Mouse (Mus musculus): ENCODE results near the gene Camk1d. TPM values are rescaled to one million over a fixed set of nuclear protein-coding genes. Genes with fewer than 3 reads are reported as not detected.

Gene Camk1d
- 3.2 and 5.9 TPM in 2 replicates for polyA plus RNA-seq (2011; ENCODE audit: insufficient read depth, insufficient read length, low read depth, missing spikeins)

- Histone ChIP-seq H3K36me3 (ENCODE audit: control insufficient read depth, insufficient read depth, low read length, poor library complexity, severe bottlenecking) (no peaks in the 10 kb centered on the region), H3K4me1 (ENCODE audit: control insufficient read depth, insufficient read depth, low read length) (peaks cover 1% of the 10 kb centered on the region), H3K9me3 (replicated peaks; ENCODE audit: control insufficient read depth, insufficient read depth, low read length, poor library complexity, severe bottlenecking) (no peaks in the 10 kb centered on the region; the same call in 1 of the 2 replicates), H3K27ac (ENCODE audit: insufficient read depth, low read length) (peak within 1 kb of the TSS; percentile 85), H3K27me3 (ENCODE audit: control insufficient read depth, insufficient read depth, low read length, poor library complexity, severe bottlenecking) (no peaks in the 10 kb centered on the region), H3K4me3 (ENCODE audit: low read depth, low read length) (peak within 1 kb of the TSS; percentile 81), H3K9ac (ENCODE audit: low read depth, poor library complexity, severe bottlenecking) (peak within 1 kb of the TSS; percentile 73)
- TF ChIP-seq CTCF (IDR thresholded peaks at IDR 0.05; ENCODE audit: low read depth, low read length): no peak
- TF ChIP-seq EP300 (IDR thresholded peaks at IDR 0.05; ENCODE audit: insufficient read depth, low read depth, low read length): no peak
- no peak for TF ChIP-seq POLR2A (IDR thresholded peaks at IDR 0.05; ENCODE audit: insufficient read depth, low read length)
These were observed at the start of gene Camk1d for GRCm38 (mm10) chr2:5714211-5715053. Gene Camk1d (minus strand): TSS chr2:5714515.

GRCm38 (mm10) chr2:5762031-5762430 lies 47.7 kb upstream of the Camk1d start:
- no peak overlapping the region for H3K4me3 ChIP-seq (ENCODE audit: low read depth, low read length)
- H3K9me3 ChIP-seq (replicated peaks; ENCODE audit: control insufficient read depth, insufficient read depth, low read length, poor library complexity, severe bottlenecking): no peaks in the 10 kb centered on the region
- no peaks in the 10 kb centered on the region for H3K4me1 ChIP-seq (ENCODE audit: control insufficient read depth, insufficient read depth, low read length)
- TF ChIP-seq CTCF (IDR thresholded peaks at IDR 0.05; ENCODE audit: low read depth, low read length) (no peak), POLR2A (IDR thresholded peaks at IDR 0.05; ENCODE audit: insufficient read depth, low read length) (no peak), EP300 (IDR thresholded peaks at IDR 0.05; ENCODE audit: insufficient read depth, low read depth, low read length) (no peak)
- no peak overlapping the region for H3K27ac ChIP-seq (ENCODE audit: insufficient read depth, low read length)
- no peaks in the 10 kb centered on the region for H3K27me3 ChIP-seq (ENCODE audit: control insufficient read depth, insufficient read depth, low read length, poor library complexity, severe bottlenecking)
- H3K9ac ChIP-seq (ENCODE audit: low read depth, poor library complexity, severe bottlenecking): no peak overlapping the region
- H3K36me3 ChIP-seq (ENCODE audit: control insufficient read depth, insufficient read depth, low read length, poor library complexity, severe bottlenecking): no peaks in the 10 kb centered on the region

GRCm38 (mm10) chr2:5760479-5761008 lies 46.2 kb upstream of the Camk1d start:
- H3K36me3 ChIP-seq (ENCODE audit: control insufficient read depth, insufficient read depth, low read length, poor library complexity, severe bottlenecking): no peaks in the 10 kb centered on the region
- no peaks in the 10 kb centered on the region for H3K27me3 ChIP-seq (ENCODE audit: control insufficient read depth, insufficient read depth, low read length, poor library complexity, severe bottlenecking)
- no peak overlapping the region for H3K9ac ChIP-seq (ENCODE audit: low read depth, poor library complexity, severe bottlenecking)
- H3K27ac ChIP-seq (ENCODE audit: insufficient read depth, low read length): no peak overlapping the region
- no peaks in the 10 kb centered on the region for H3K4me1 ChIP-seq (ENCODE audit: control insufficient read depth, insufficient read depth, low read length)
- TF ChIP-seq EP300 (IDR thresholded peaks at IDR 0.05; ENCODE audit: insufficient read depth, low read depth, low read length) (no peak), CTCF (IDR thresholded peaks at IDR 0.05; ENCODE audit: low read depth, low read length) (no peak), POLR2A (IDR thresholded peaks at IDR 0.05; ENCODE audit: insufficient read depth, low read length) (no peak)
- H3K9me3 ChIP-seq (replicated peaks; ENCODE audit: control insufficient read depth, insufficient read depth, low read length, poor library complexity, severe bottlenecking): no peaks in the 10 kb centered on the region
- peak overlapping the region; percentile 29; the same call in 1 of the 2 replicates for H3K4me3 ChIP-seq (ENCODE audit: low read depth, low read length)

- no peaks in the 10 kb centered on the region for H3K4me1 ChIP-seq (ENCODE audit: control insufficient read depth, insufficient read depth, low read length)
- no peaks in the 10 kb centered on the region for H3K9me3 ChIP-seq (replicated peaks; ENCODE audit: control insufficient read depth, insufficient read depth, low read length, poor library complexity, severe bottlenecking)
- H3K4me3 ChIP-seq (ENCODE audit: low read depth, low read length): no peak overlapping the region
- no peak overlapping the region for H3K9ac ChIP-seq (ENCODE audit: low read depth, poor library complexity, severe bottlenecking)
- no peaks in the 10 kb centered on the region for H3K27me3 ChIP-seq (ENCODE audit: control insufficient read depth, insufficient read depth, low read length, poor library complexity, severe bottlenecking)
- no peak overlapping the region for H3K27ac ChIP-seq (ENCODE audit: insufficient read depth, low read length)
- H3K36me3 ChIP-seq (ENCODE audit: control insufficient read depth, insufficient read depth, low read length, poor library complexity, severe bottlenecking): no peaks in the 10 kb centered on the region
- TF ChIP-seq POLR2A (IDR thresholded peaks at IDR 0.05; ENCODE audit: insufficient read depth, low read length) (no peak), EP300 (IDR thresholded peaks at IDR 0.05; ENCODE audit: insufficient read depth, low read depth, low read length) (no peak), CTCF (IDR thresholded peaks at IDR 0.05; ENCODE audit: low read depth, low read length) (no peak)
These were observed 44.3 kb upstream of the Camk1d start for GRCm38 (mm10) chr2:5758569-5758968.

GRCm38 (mm10) chr2:5750872-5751271 lies 36.6 kb upstream of the Camk1d start:
- TF ChIP-seq POLR2A (IDR thresholded peaks at IDR 0.05; ENCODE audit: insufficient read depth, low read length) (no peak), EP300 (IDR thresholded peaks at IDR 0.05; ENCODE audit: insufficient read depth, low read depth, low read length) (no peak), CTCF (IDR thresholded peaks at IDR 0.05; ENCODE audit: low read depth, low read length) (no peak)
- H3K9ac ChIP-seq (ENCODE audit: low read depth, poor library complexity, severe bottlenecking): no peak overlapping the region
- no peaks in the 10 kb centered on the region for H3K27me3 ChIP-seq (ENCODE audit: control insufficient read depth, insufficient read depth, low read length, poor library complexity, severe bottlenecking)
- no peak overlapping the region for H3K27ac ChIP-seq (ENCODE audit: insufficient read depth, low read length)
- no peaks in the 10 kb centered on the region for H3K4me1 ChIP-seq (ENCODE audit: control insufficient read depth, insufficient read depth, low read length)
- no peaks in the 10 kb centered on the region for H3K9me3 ChIP-seq (replicated peaks; ENCODE audit: control insufficient read depth, insufficient read depth, low read length, poor library complexity, severe bottlenecking)
- no peak overlapping the region for H3K4me3 ChIP-seq (ENCODE audit: low read depth, low read length)
- no peaks in the 10 kb centered on the region for H3K36me3 ChIP-seq (ENCODE audit: control insufficient read depth, insufficient read depth, low read length, poor library complexity, severe bottlenecking)

GRCm38 (mm10) chr2:5749210-5749609 lies 34.9 kb upstream of the Camk1d start:
- H3K9ac ChIP-seq (ENCODE audit: low read depth, poor library complexity, severe bottlenecking): no peak overlapping the region
- H3K36me3 ChIP-seq (ENCODE audit: control insufficient read depth, insufficient read depth, low read length, poor library complexity, severe bottlenecking): no peaks in the 10 kb centered on the region
- H3K9me3 ChIP-seq (replicated peaks; ENCODE audit: control insufficient read depth, insufficient read depth, low read length, poor library complexity, severe bottlenecking): no peaks in the 10 kb centered on the region
- no peak overlapping the region for H3K27ac ChIP-seq (ENCODE audit: insufficient read depth, low read length)
- no peaks in the 10 kb centered on the region for H3K4me1 ChIP-seq (ENCODE audit: control insufficient read depth, insufficient read depth, low read length)
- no peak overlapping the region for H3K4me3 ChIP-seq (ENCODE audit: low read depth, low read length)
- TF ChIP-seq POLR2A (IDR thresholded peaks at IDR 0.05; ENCODE audit: insufficient read depth, low read length) (no peak), EP300 (IDR thresholded peaks at IDR 0.05; ENCODE audit: insufficient read depth, low read depth, low read length) (no peak), CTCF (IDR thresholded peaks at IDR 0.05; ENCODE audit: low read depth, low read length) (no peak)
- H3K27me3 ChIP-seq (ENCODE audit: control insufficient read depth, insufficient read depth, low read length, poor library complexity, severe bottlenecking): no peaks in the 10 kb centered on the region

Data from ES-Bruce4 (cell line).